Mouse (Mus musculus): ENCODE measurements around the gene Olfr692. TPM values are rescaled to one million over a fixed set of nuclear protein-coding genes. Genes with fewer than 3 reads are reported as not detected.

The Olfr692 gene
- polyA plus RNA-seq, 1 experiment from 2014 or later, result not detected

DNA sequence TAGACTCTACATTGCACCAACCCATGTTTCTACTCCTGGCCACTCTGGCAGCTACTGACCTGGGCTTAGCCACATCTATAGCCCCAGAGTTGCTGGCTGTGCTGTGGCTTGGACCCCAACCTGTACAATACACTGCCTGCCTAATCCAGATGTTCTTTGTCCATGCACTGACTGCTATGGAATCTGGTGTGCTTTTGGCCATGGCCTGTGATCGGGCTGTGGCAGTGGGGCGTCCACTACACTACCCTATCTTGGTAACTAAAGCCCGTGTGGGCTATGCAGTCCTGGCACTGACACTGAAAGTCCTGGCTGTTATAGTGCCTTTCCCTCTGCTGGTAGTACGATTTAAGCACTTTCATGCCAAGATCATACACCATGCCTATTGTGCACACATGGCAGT is 491 bp downstream of the Olfr692 start:
- Histone ChIP-seq H3K36me3 (ENCODE audit: control insufficient read depth, insufficient read depth, low read length) (peaks cover 10% of the 10 kb centered on the region), H3K4me1 (ENCODE audit: control insufficient read depth, insufficient read depth, low read length) (no peaks in the 10 kb centered on the region), H3K27me3 (replicated peaks; ENCODE audit: control insufficient read depth, insufficient read depth, low read length) (no peaks in the 10 kb centered on the region), H3K27ac (ENCODE audit: low read depth, low read length) (no peak overlapping the region), H3K9ac (ENCODE audit: low read length) (no peak overlapping the region), H3K9me3 (replicated peaks; ENCODE audit: control insufficient read depth, low read length) (no peaks in the 10 kb centered on the region), H3K4me3 (ENCODE audit: low read depth, low read length) (no peak overlapping the region), H3K4me2 (ENCODE audit: low read length) (no peak overlapping the region)
- DNase-seq (ENCODE audit: low spot score), result no peak
- ATAC-seq, result no peak
- whole genome bisulfite sequencing, result 92% methylated on average over 4 of the region's 4 CpGs

- Histone ChIP-seq H3K9ac (ENCODE audit: low read length) (no peak overlapping the region), H3K4me1 (ENCODE audit: control insufficient read depth, insufficient read depth, low read length) (no peaks in the 10 kb centered on the region), H3K4me3 (ENCODE audit: low read depth, low read length) (no peak overlapping the region), H3K27me3 (replicated peaks; ENCODE audit: control insufficient read depth, insufficient read depth, low read length) (no peaks in the 10 kb centered on the region), H3K27ac (ENCODE audit: low read depth, low read length) (no peak overlapping the region), H3K36me3 (ENCODE audit: control insufficient read depth, insufficient read depth, low read length) (peaks cover 30% of the 10 kb centered on the region), H3K4me2 (ENCODE audit: low read length) (no peak overlapping the region), H3K9me3 (replicated peaks; ENCODE audit: control insufficient read depth, low read length) (no peaks in the 10 kb centered on the region)
- ATAC-seq, result no peak
- no peak for DNase-seq (ENCODE audit: low spot score)
- WGBS, result 95% methylated on average over 1 of the region's 1 CpGs
Measured at GRCm38 (mm10) chr7:105372912-105373311, 4.9 kb downstream of the Olfr692 start.

DNA sequence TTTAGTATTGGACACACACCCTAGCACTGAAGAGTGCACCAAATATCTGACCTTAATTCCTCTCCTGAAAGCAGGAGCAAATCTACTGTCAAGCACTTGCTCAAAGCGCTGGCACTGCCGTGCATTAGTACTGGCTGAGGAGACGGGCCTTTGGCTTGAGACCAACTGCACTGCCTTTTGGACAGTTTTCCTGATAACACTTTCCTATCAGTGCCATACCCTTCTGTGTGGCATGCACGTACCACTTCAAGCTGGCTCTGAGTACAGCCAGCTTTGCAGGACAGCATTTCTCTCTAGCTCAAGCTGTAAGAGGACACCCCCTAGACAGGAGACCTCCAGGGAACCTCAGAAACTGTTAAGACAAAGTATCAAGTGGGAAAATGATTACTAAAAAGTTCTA is 5.5 kb downstream of the Olfr692 start:
- 93% methylated on average over 4 of the region's 4 CpGs for WGBS
- no peak overlapping the region for H3K9ac ChIP-seq (ENCODE audit: low read length)
- H3K4me3 ChIP-seq (ENCODE audit: low read depth, low read length), result no peak overlapping the region
- peaks cover 36% of the 10 kb centered on the region for H3K36me3 ChIP-seq (ENCODE audit: control insufficient read depth, insufficient read depth, low read length)
- DNase-seq (ENCODE audit: low spot score) (no peak), ATAC-seq (no peak)
- no peak overlapping the region for H3K4me2 ChIP-seq (ENCODE audit: low read length)
- H3K9me3 ChIP-seq (replicated peaks; ENCODE audit: control insufficient read depth, low read length), result no peaks in the 10 kb centered on the region
- H3K4me1 ChIP-seq (ENCODE audit: control insufficient read depth, insufficient read depth, low read length), result no peaks in the 10 kb centered on the region
- H3K27me3 ChIP-seq (replicated peaks; ENCODE audit: control insufficient read depth, insufficient read depth, low read length), result no peaks in the 10 kb centered on the region
- no peak overlapping the region for H3K27ac ChIP-seq (ENCODE audit: low read depth, low read length)

- DNase-seq (ENCODE audit: low spot score) (no peak), ATAC-seq (no peak)
- Histone ChIP-seq H3K36me3 (ENCODE audit: control insufficient read depth, insufficient read depth, low read length) (peaks cover 41% of the 10 kb centered on the region), H3K4me2 (ENCODE audit: low read length) (no peak overlapping the region), H3K9me3 (replicated peaks; ENCODE audit: control insufficient read depth, low read length) (no peaks in the 10 kb centered on the region), H3K9ac (ENCODE audit: low read length) (no peak overlapping the region), H3K4me3 (ENCODE audit: low read depth, low read length) (no peak overlapping the region), H3K4me1 (ENCODE audit: control insufficient read depth, insufficient read depth, low read length) (no peaks in the 10 kb centered on the region), H3K27me3 (replicated peaks; ENCODE audit: control insufficient read depth, insufficient read depth, low read length) (no peaks in the 10 kb centered on the region), H3K27ac (ENCODE audit: low read depth, low read length) (no peak overlapping the region)
- 96% methylated on average over 3 of the region's 3 CpGs for WGBS
Measured at GRCm38 (mm10) chr7:105373976-105374375, 5.9 kb downstream of the Olfr692 start.

DNA sequence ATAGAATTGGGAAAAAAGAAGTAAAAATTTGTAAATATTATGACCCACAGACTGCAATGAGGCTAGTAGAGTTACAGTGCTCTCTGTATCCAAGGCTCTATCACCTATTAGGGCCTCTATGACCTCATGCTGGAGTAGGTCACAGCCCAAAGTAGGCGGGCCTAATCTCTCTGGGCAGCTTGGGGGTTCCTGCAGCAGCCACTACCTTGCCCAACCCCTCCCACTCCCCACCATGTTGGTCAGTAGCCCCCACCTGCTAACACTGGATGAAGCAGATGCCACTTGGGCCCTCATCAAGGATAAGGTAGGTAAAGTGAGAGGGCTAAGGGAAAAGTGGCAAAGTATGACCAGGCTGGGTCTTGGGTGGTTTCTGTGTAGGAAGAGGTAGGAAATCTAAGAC is 6.8 kb downstream of the Olfr692 start, which contains the start of gene Gm5901:
Gene Gm5901, plus strand, starts transcription at position 173 of the 400 bp plus-strand sequence.
- Histone ChIP-seq H3K36me3 (ENCODE audit: control insufficient read depth, insufficient read depth, low read length) (peaks cover 50% of the 10 kb centered on the region), H3K4me3 (ENCODE audit: low read depth, low read length) (no peak within 1 kb of the TSS), H3K27me3 (replicated peaks; ENCODE audit: control insufficient read depth, insufficient read depth, low read length) (no peaks in the 10 kb centered on the region), H3K4me2 (ENCODE audit: low read length) (no peak within 1 kb of the TSS), H3K27ac (ENCODE audit: low read depth, low read length) (no peak within 1 kb of the TSS), H3K9me3 (replicated peaks; ENCODE audit: control insufficient read depth, low read length) (no peaks in the 10 kb centered on the region), H3K9ac (ENCODE audit: low read length) (no peak within 1 kb of the TSS), H3K4me1 (ENCODE audit: control insufficient read depth, insufficient read depth, low read length) (no peaks in the 10 kb centered on the region)
- no peak for DNase-seq (ENCODE audit: low spot score)
- WGBS, result 81% methylated on average over 1 of the region's 1 CpGs
- ATAC-seq, result no peak

GRCm38 (mm10) chr7:105380329-105380728 is 12.3 kb downstream of the Olfr692 start:
- no peak overlapping the region for H3K9ac ChIP-seq (ENCODE audit: low read length)
- WGBS, result 92% methylated on average over 3 of the region's 3 CpGs
- H3K9me3 ChIP-seq (replicated peaks; ENCODE audit: control insufficient read depth, low read length), result no peaks in the 10 kb centered on the region
- ATAC-seq (no peak), DNase-seq (ENCODE audit: low spot score) (no peak)
- no peak overlapping the region for H3K4me2 ChIP-seq (ENCODE audit: low read length)
- H3K36me3 ChIP-seq (ENCODE audit: control insufficient read depth, insufficient read depth, low read length), result peaks cover 83% of the 10 kb centered on the region
- no peaks in the 10 kb centered on the region for H3K4me1 ChIP-seq (ENCODE audit: control insufficient read depth, insufficient read depth, low read length)
- no peaks in the 10 kb centered on the region for H3K27me3 ChIP-seq (replicated peaks; ENCODE audit: control insufficient read depth, insufficient read depth, low read length)
- H3K4me3 ChIP-seq (ENCODE audit: low read depth, low read length), result no peak overlapping the region
- H3K27ac ChIP-seq (ENCODE audit: low read depth, low read length), result no peak overlapping the region

- H3K4me3 ChIP-seq (ENCODE audit: low read depth, low read length), result no peak overlapping the region
- H3K9ac ChIP-seq (ENCODE audit: low read length), result no peak overlapping the region
- no peaks in the 10 kb centered on the region for H3K9me3 ChIP-seq (replicated peaks; ENCODE audit: control insufficient read depth, low read length)
- peaks cover 73% of the 10 kb centered on the region for H3K36me3 ChIP-seq (ENCODE audit: control insufficient read depth, insufficient read depth, low read length)
- H3K27ac ChIP-seq (ENCODE audit: low read depth, low read length), result no peak overlapping the region
- no peak for ATAC-seq
- no peaks in the 10 kb centered on the region for H3K27me3 ChIP-seq (replicated peaks; ENCODE audit: control insufficient read depth, insufficient read depth, low read length)
- 93% methylated on average over 2 of the region's 2 CpGs for WGBS
- H3K4me1 ChIP-seq (ENCODE audit: control insufficient read depth, insufficient read depth, low read length), result no peaks in the 10 kb centered on the region
- no peak overlapping the region for H3K4me2 ChIP-seq (ENCODE audit: low read length)
- DNase-seq (ENCODE audit: low spot score), result no peak
Measured at GRCm38 (mm10) chr7:105387696-105388095, 19.7 kb downstream of the Olfr692 start.

GRCm38 (mm10) chr7:105390236-105390635 is 22.2 kb downstream of the Olfr692 start:
- H3K4me3 ChIP-seq (ENCODE audit: low read depth, low read length), result no peak overlapping the region
- no peak overlapping the region for H3K27ac ChIP-seq (ENCODE audit: low read depth, low read length)
- WGBS, result 98% methylated on average over 2 of the region's 2 CpGs
- no peaks in the 10 kb centered on the region for H3K9me3 ChIP-seq (replicated peaks; ENCODE audit: control insufficient read depth, low read length)
- H3K27me3 ChIP-seq (replicated peaks; ENCODE audit: control insufficient read depth, insufficient read depth, low read length), result no peaks in the 10 kb centered on the region
- H3K4me2 ChIP-seq (ENCODE audit: low read length), result no peak overlapping the region
- no peak overlapping the region for H3K9ac ChIP-seq (ENCODE audit: low read length)
- DNase-seq (ENCODE audit: low spot score) (no peak), ATAC-seq (no peak)
- peaks cover 47% of the 10 kb centered on the region for H3K36me3 ChIP-seq (ENCODE audit: control insufficient read depth, insufficient read depth, low read length)
- H3K4me1 ChIP-seq (ENCODE audit: control insufficient read depth, insufficient read depth, low read length), result no peaks in the 10 kb centered on the region

- Histone ChIP-seq H3K36me3 (ENCODE audit: control insufficient read depth, insufficient read depth, low read length) (peaks cover 6% of the 10 kb centered on the region), H3K27me3 (replicated peaks; ENCODE audit: control insufficient read depth, insufficient read depth, low read length) (no peaks in the 10 kb centered on the region), H3K9me3 (replicated peaks; ENCODE audit: control insufficient read depth, low read length) (no peaks in the 10 kb centered on the region), H3K9ac (ENCODE audit: low read length) (no peak overlapping the region), H3K4me3 (ENCODE audit: low read depth, low read length) (no peak overlapping the region), H3K4me1 (ENCODE audit: control insufficient read depth, insufficient read depth, low read length) (peaks cover 6% of the 10 kb centered on the region; the same call in 1 of the 2 replicates), H3K27ac (ENCODE audit: low read depth, low read length) (no peak overlapping the region), H3K4me2 (ENCODE audit: low read length) (no peak overlapping the region)
- 82% methylated on average over 1 of the region's 1 CpGs for WGBS
- no peak for DNase-seq (ENCODE audit: low spot score)
- no peak for ATAC-seq
Measured at GRCm38 (mm10) chr7:105394606-105395005, 26.6 kb downstream of the Olfr692 start.

Data from forebrain, embryonic 14.5 days (tissue).